Mouse (Mus musculus): ENCODE results near the gene BC030867. TPM values are rescaled to one million over a fixed set of nuclear protein-coding genes. Genes with fewer than 3 reads are reported as not detected.
A peak's percentile ranks its signal among the peaks of the same experiment; 100 is the strongest.

BC030867 gene
- polyA plus RNA-seq, 1 experiment from 2014 or later: 6.3 TPM

DNA sequence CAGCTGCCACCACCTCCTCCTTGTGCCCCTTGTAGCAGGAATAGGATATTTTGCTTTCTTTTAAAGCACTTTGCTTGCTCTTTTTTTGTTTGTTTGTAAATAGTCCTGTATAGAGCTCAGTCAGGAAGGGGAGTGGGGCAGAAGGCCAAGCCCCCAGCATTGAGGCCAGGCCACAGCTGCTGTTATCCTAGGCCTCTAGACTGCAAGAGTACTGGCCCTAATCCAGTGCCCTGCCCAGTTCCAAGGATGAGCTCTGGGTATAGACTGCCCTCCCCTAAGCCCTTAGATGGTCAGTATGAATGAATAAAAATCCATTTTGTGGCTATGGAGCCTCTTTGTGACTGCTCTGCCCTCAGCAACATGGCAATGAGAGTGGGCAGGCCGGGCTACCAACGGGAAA, 40.2 kb downstream of the BC030867 start:
- 78% methylated on average over 2 of the region's 2 CpGs for WGBS
- H3K9ac ChIP-seq (ENCODE audit: low read length): no peak overlapping the region
- no peak for ATAC-seq
- H3K4me1 ChIP-seq (ENCODE audit: control insufficient read depth, insufficient read depth, low read length): peaks cover 8% of the 10 kb centered on the region
- peaks cover 67% of the 10 kb centered on the region for H3K36me3 ChIP-seq (ENCODE audit: control insufficient read depth, insufficient read depth, low read length)
- no peak for DNase-seq (ENCODE audit: low spot score)
- H3K27ac ChIP-seq (ENCODE audit: low read depth, low read length): no peak overlapping the region
- H3K4me2 ChIP-seq (ENCODE audit: low read length): no peak overlapping the region
- no peaks in the 10 kb centered on the region for H3K27me3 ChIP-seq (replicated peaks; ENCODE audit: control insufficient read depth, insufficient read depth, low read length)
- H3K4me3 ChIP-seq (ENCODE audit: low read depth, low read length): no peak overlapping the region
- no peaks in the 10 kb centered on the region for H3K9me3 ChIP-seq (replicated peaks; ENCODE audit: control insufficient read depth, low read length)

GRCm38 (mm10) chr11:102289511-102290100, 40.9 kb downstream of the BC030867 start:
- Histone ChIP-seq H3K27ac (ENCODE audit: low read depth, low read length) (no peak overlapping the region), H3K4me3 (ENCODE audit: low read depth, low read length) (no peak overlapping the region), H3K4me2 (ENCODE audit: low read length) (no peak overlapping the region), H3K27me3 (replicated peaks; ENCODE audit: control insufficient read depth, insufficient read depth, low read length) (no peaks in the 10 kb centered on the region), H3K9me3 (replicated peaks; ENCODE audit: control insufficient read depth, low read length) (no peaks in the 10 kb centered on the region), H3K4me1 (ENCODE audit: control insufficient read depth, insufficient read depth, low read length) (peaks cover 8% of the 10 kb centered on the region), H3K36me3 (ENCODE audit: control insufficient read depth, insufficient read depth, low read length) (peaks cover 69% of the 10 kb centered on the region), H3K9ac (ENCODE audit: low read length) (no peak overlapping the region)
- ATAC-seq: no peak
- no peak for DNase-seq (ENCODE audit: low spot score)
- WGBS: 69% methylated on average over 6 of the region's 6 CpGs

GRCm38 (mm10) chr11:102290141-102290540, 41.5 kb downstream of the BC030867 start:
- ATAC-seq (no peak), DNase-seq (ENCODE audit: low spot score) (no peak)
- H3K4me1 ChIP-seq (ENCODE audit: control insufficient read depth, insufficient read depth, low read length): peaks cover 14% of the 10 kb centered on the region
- peaks cover 69% of the 10 kb centered on the region for H3K36me3 ChIP-seq (ENCODE audit: control insufficient read depth, insufficient read depth, low read length)
- no peak overlapping the region for H3K4me3 ChIP-seq (ENCODE audit: low read depth, low read length)
- H3K9ac ChIP-seq (ENCODE audit: low read length): no peak overlapping the region
- no peak overlapping the region for H3K4me2 ChIP-seq (ENCODE audit: low read length)
- H3K27ac ChIP-seq (ENCODE audit: low read depth, low read length): no peak overlapping the region
- no peaks in the 10 kb centered on the region for H3K9me3 ChIP-seq (replicated peaks; ENCODE audit: control insufficient read depth, low read length)
- no peaks in the 10 kb centered on the region for H3K27me3 ChIP-seq (replicated peaks; ENCODE audit: control insufficient read depth, insufficient read depth, low read length)
- 70% methylated on average over 4 of the region's 4 CpGs for WGBS

DNA sequence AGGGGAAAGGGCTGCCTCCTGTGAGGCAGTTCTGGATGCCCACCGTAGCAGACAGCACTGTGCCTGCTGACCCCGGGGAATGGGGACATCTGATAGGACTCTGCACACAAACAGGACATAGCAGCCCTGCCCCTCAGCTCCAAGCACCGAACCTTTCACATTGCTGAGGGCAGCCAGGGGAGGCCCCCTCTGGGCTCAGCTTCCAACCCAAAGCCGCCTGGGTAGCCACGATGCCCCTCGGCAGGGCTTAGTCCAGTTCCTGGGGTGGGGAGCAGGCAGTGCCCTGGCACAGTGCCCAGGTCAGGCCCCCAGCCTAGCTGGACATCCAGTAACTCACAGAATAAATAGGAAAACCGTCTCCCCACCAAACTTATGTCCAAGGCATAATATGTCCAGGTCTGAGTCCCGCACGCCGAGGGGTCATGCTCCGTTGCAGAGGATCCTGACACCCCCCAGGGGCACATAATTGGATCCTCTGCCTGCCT, 42.4 kb downstream of the BC030867 start:
- Histone ChIP-seq H3K9me3 (replicated peaks; ENCODE audit: control insufficient read depth, low read length) (no peaks in the 10 kb centered on the region), H3K27ac (ENCODE audit: low read depth, low read length) (no peak overlapping the region), H3K4me2 (ENCODE audit: low read length) (no peak overlapping the region), H3K27me3 (replicated peaks; ENCODE audit: control insufficient read depth, insufficient read depth, low read length) (no peaks in the 10 kb centered on the region), H3K9ac (ENCODE audit: low read length) (no peak overlapping the region), H3K4me3 (ENCODE audit: low read depth, low read length) (no peak overlapping the region), H3K4me1 (ENCODE audit: control insufficient read depth, insufficient read depth, low read length) (peaks cover 10% of the 10 kb centered on the region), H3K36me3 (ENCODE audit: control insufficient read depth, insufficient read depth, low read length) (peaks cover 69% of the 10 kb centered on the region)
- 92% methylated on average over 11 of the region's 11 CpGs for WGBS
- DNase-seq (ENCODE audit: low spot score): no peak
- no peak for ATAC-seq

DNA sequence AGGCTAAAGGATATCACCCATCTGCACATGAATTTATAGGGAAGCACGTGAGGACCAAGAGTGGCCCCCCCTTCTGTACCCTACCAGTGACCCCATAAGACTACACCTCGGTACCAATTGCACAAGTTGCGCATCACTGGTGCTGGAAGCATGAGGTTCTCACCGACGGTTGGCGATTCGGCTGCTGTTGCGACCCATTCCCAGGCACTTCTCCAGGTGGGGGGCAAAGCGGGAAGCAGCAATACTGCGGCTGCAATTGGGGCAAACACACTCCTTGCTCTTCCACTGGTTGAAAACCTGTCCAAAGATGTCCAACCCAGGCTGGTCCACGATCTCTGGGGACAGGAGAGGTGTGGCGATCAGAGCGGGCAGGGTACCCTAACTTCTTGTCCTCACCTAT, 45.3 kb downstream of the BC030867 start:
- Histone ChIP-seq H3K4me2 (ENCODE audit: low read length) (no peak overlapping the region; the same call in 1 of the 2 replicates), H3K27me3 (replicated peaks; ENCODE audit: control insufficient read depth, insufficient read depth, low read length) (no peaks in the 10 kb centered on the region), H3K4me3 (ENCODE audit: low read depth, low read length) (no peak overlapping the region), H3K36me3 (ENCODE audit: control insufficient read depth, insufficient read depth, low read length) (peaks cover 49% of the 10 kb centered on the region), H3K4me1 (ENCODE audit: control insufficient read depth, insufficient read depth, low read length) (peaks cover 8% of the 10 kb centered on the region), H3K9ac (ENCODE audit: low read length) (no peak overlapping the region; the same call in 1 of the 2 replicates), H3K9me3 (replicated peaks; ENCODE audit: control insufficient read depth, low read length) (no peaks in the 10 kb centered on the region), H3K27ac (ENCODE audit: low read depth, low read length) (no peak overlapping the region)
- ATAC-seq (no peak), DNase-seq (ENCODE audit: low spot score) (no peak)
- WGBS: 93% methylated on average over 13 of the region's 13 CpGs

DNA sequence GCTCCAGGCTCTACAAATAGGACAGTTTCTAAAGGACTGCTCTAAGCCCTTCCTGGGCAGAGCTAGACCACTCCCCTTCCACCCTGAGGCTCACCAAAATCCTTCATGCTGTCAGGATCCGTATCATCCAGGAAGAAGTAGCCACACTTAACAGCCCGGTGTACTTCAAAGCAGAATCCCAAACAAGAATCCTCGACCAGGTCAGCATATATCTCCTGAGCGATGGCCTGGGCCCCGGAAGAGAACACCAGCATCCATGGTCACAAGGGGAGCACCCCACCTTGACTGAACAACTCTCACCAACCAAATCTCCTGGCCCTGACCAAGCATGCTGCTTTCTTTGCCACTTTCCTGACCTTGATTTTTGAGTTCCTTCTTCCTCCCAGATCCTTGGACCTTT, 45.7 kb downstream of the BC030867 start:
- Histone ChIP-seq H3K4me1 (ENCODE audit: control insufficient read depth, insufficient read depth, low read length) (peaks cover 8% of the 10 kb centered on the region), H3K27ac (ENCODE audit: low read depth, low read length) (0 out of 2 replicates have a peak overlapping the region, but pooled peaks have one; percentile 99), H3K4me2 (ENCODE audit: low read length) (peak overlapping the region; percentile 94), H3K9ac (ENCODE audit: low read length) (peak overlapping the region; percentile 96), H3K9me3 (replicated peaks; ENCODE audit: control insufficient read depth, low read length) (no peaks in the 10 kb centered on the region), H3K27me3 (replicated peaks; ENCODE audit: control insufficient read depth, insufficient read depth, low read length) (no peaks in the 10 kb centered on the region), H3K4me3 (ENCODE audit: low read depth, low read length) (0 out of 2 replicates have a peak overlapping the region, but pooled peaks have one; percentile 89), H3K36me3 (ENCODE audit: control insufficient read depth, insufficient read depth, low read length) (peaks cover 45% of the 10 kb centered on the region)
- DNase-seq (ENCODE audit: low spot score) (no peak), ATAC-seq (no peak)
- WGBS: 81% methylated on average over 5 of the region's 5 CpGs

DNA sequence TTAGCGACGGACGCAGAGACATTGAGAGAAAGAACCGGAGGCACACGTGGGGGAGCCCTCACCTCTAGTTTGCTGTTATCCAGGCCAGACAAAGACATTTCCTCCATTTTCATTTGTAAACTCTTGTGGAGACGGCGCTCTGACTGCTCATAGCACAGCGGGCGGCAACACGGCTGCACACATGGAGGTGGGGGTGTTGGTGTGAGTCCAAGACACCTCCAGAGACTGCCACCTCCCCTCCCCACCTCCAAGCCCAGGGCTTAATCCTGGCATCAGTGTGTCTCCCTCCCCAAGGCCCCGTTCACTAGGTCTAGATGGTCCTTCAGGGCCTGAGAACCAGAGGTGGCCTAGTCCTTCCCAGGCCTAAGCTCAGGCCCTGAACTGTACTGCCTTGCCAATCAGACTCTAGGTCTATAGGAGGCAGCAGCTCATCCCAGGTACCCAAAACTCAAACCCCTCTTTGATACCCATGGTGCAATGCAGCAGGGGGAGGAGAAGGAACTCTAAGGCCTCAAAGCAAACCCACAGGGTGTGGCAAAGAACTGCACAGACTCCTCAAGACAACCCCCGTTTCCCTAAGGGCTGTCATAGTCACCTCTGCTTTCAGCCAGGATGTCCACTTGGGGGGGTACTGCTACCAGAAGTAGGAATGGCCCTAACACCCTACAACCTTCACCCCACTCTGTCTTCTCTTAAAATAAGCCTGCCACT, 46.4 kb downstream of the BC030867 start:
- peak; percentile 37 for DNase-seq (ENCODE audit: low spot score)

GRCm38 (mm10) chr11:102295598-102296471, 47.2 kb downstream of the BC030867 start:
- peak overlapping the region; percentile 99 for H3K27ac ChIP-seq (ENCODE audit: low read depth, low read length)
- DNase-seq (ENCODE audit: low spot score) (peak; percentile 74), ATAC-seq (peak; percentile 35)
- WGBS: under 1% methylated on average over 37 of the region's 73 CpGs
- H3K27me3 ChIP-seq (replicated peaks; ENCODE audit: control insufficient read depth, insufficient read depth, low read length): no peaks in the 10 kb centered on the region
- peaks cover 8% of the 10 kb centered on the region for H3K4me1 ChIP-seq (ENCODE audit: control insufficient read depth, insufficient read depth, low read length)
- H3K4me3 ChIP-seq (ENCODE audit: low read depth, low read length): peak overlapping the region; percentile 89
- H3K9me3 ChIP-seq (replicated peaks; ENCODE audit: control insufficient read depth, low read length): no peaks in the 10 kb centered on the region
- peak overlapping the region; percentile 94 for H3K4me2 ChIP-seq (ENCODE audit: low read length)
- peak overlapping the region; percentile 96 for H3K9ac ChIP-seq (ENCODE audit: low read length)
- H3K36me3 ChIP-seq (ENCODE audit: control insufficient read depth, insufficient read depth, low read length): peaks cover 31% of the 10 kb centered on the region

More for the DNA sequence above, 46.4 kb downstream of the BC030867 start:
- Histone ChIP-seq H3K36me3 (ENCODE audit: control insufficient read depth, insufficient read depth, low read length) (peaks cover 39% of the 10 kb centered on the region), H3K4me2 (ENCODE audit: low read length) (peak overlapping the region; percentile 94), H3K4me3 (ENCODE audit: low read depth, low read length) (peak overlapping the region; percentile 89), H3K4me1 (ENCODE audit: control insufficient read depth, insufficient read depth, low read length) (peaks cover 8% of the 10 kb centered on the region), H3K9ac (ENCODE audit: low read length) (peak overlapping the region; percentile 96), H3K27me3 (replicated peaks; ENCODE audit: control insufficient read depth, insufficient read depth, low read length) (no peaks in the 10 kb centered on the region), H3K9me3 (replicated peaks; ENCODE audit: control insufficient read depth, low read length) (no peaks in the 10 kb centered on the region), H3K27ac (ENCODE audit: low read depth, low read length) (peak overlapping the region; percentile 99)
- WGBS: 57% methylated on average over 12 of the region's 12 CpGs
- no peak for ATAC-seq

All from forebrain, embryonic 14.5 days (tissue).